Mouse (Mus musculus): ENCODE data around the gene Rhoa.

The Rhoa gene

GRCm38 (mm10) chr9:108341139-108341475, 35.2 kb downstream of the Rhoa start:
- no peak for DNase-seq

- DNase-seq, result no peak
These were observed 35.9 kb downstream of the Rhoa start for GRCm38 (mm10) chr9:108341801-108342200.

- peak; percentile 15 for DNase-seq
These were observed 36.4 kb downstream of the Rhoa start for GRCm38 (mm10) chr9:108342301-108342831.

- DNase-seq, result no peak
These were observed 37.4 kb downstream of the Rhoa start for GRCm38 (mm10) chr9:108343331-108343730.

GRCm38 (mm10) chr9:108343835-108344234, 37.9 kb downstream of the Rhoa start:
- DNase-seq, result no peak

- no peak for DNase-seq
These were observed 38.5 kb downstream of the Rhoa start for GRCm38 (mm10) chr9:108344471-108344870.

GRCm38 (mm10) chr9:108347024-108347423, 41.1 kb downstream of the Rhoa start:
- DNase-seq, result no peak

GRCm38 (mm10) chr9:108347540-108348289, 41.8 kb downstream of the Rhoa start, which contains the start of gene Usp4:
Gene Usp4, plus strand, starts transcription at chr9:108347853.
- peak; percentile 90 for DNase-seq

- no peak for DNase-seq
These were observed 42.4 kb downstream of the Rhoa start for GRCm38 (mm10) chr9:108348290-108348680.

- DNase-seq, result no peak
These were observed 43.8 kb downstream of the Rhoa start for GRCm38 (mm10) chr9:108349727-108350126.

GRCm38 (mm10) chr9:108378234-108378633, 72.3 kb downstream of the Rhoa start:
- DNase-seq, result no peak

- no peak for DNase-seq
These were observed 72.8 kb downstream of the Rhoa start for GRCm38 (mm10) chr9:108378736-108379135.

GRCm38 (mm10) chr9:108379294-108379693, 73.4 kb downstream of the Rhoa start:
- DNase-seq, result no peak

- DNase-seq, result peak; percentile 7
These were observed 75.5 kb downstream of the Rhoa start for GRCm38 (mm10) chr9:108381382-108381781.

GRCm38 (mm10) chr9:108385006-108385405, 79.1 kb downstream of the Rhoa start:
- no peak for DNase-seq

GRCm38 (mm10) chr9:108386816-108387215, 80.9 kb downstream of the Rhoa start:
- no peak for DNase-seq

Measured in lung, postnatal 14 days (tissue).